Mouse (Mus musculus) myocyte (in vitro differentiated cells): Measurements from ENCODE around the gene Hist1h2be.

ENCODE experiments used
- POLR2A ChIP-seq: IDR thresholded peaks from one replicate; pipeline ENCODE4 v1.6.1; 2011; ENCODE audit warnings: low read depth, mild to moderate bottlenecking, control low read depth, moderate library complexity; ENCODE audit not compliant: insufficient read length
- POLR2AphosphoS2 ChIP-seq: IDR thresholded peaks from one replicate; pipeline ENCODE4 v1.6.1; 2011; ENCODE audit warnings: low read depth, control low read depth; ENCODE audit not compliant: insufficient read length

DNA sequence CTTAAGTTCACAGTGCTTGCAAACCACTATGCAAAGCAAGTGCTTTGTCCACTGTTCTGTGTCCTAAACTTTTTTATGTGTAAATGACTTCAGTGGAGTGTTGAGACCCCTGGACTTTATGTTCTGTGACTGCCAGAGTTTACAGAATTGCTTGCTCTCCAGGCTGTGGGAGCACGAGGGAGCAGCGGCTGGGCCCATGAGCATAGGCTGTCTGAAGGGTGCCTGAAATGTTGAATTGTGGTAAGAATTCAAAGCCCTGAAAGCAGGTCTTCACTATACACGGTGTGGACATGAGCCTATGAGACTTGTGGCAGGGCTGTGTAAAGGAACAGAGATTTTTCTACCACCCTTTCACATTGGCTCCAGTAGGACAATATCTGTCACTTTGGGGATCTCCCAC is 9.3 kb downstream of the Hist1h2be start:
- TF ChIP-seq POLR2AphosphoS2 (no peak), POLR2A (no peak)
